Mouse (Mus musculus) frontal cortex, postnatal 25 days (tissue): ENCODE data around the gene Zfp296.

ENCODE experiments used
- DNase-seq, 2 experiments: peaks; one replicate each; pipeline ENCODE4 v3.0.0; 2022; ENCODE audit warnings: low spot score in 2 of 2

Zfp296 gene

DNA sequence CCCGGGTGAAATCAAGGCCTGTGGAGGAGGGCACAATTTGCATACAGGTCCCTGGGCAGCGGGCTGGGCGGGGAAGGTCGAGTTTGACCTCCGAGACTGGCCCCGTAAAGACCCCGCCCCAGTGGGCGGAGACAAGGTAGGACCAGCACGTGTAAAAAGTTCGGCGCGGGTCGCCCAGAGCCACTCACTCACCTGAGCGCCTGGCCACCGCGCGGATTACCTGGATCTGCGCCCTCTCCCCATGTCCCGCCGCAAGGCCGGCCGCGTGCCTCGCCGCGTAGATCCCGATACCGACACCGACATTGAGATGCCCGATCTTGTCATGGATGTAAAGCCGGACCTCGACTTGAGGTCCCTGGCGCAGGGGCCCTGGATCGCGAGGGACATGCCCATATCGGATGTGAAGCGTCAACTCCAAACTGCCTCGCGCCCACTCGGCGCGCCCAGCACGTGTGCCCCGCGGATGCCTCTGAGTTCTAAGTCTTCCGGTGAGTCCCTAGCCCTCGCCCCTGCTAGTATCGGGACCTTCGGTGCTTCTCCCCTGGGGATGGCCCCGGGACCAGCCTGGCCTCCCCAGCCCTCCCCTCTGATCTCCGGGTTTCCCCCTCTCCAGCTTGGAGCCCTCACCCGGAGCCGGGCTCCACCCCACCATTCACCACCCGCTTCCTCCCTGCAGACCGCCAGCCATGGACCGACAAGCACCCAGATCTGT lies at the start of gene Zfp296, which contains the start of gene Gemin7:
TSS of gene Zfp296 (plus strand) at position 147 of the 712 bp plus-strand sequence.
TSS of gene Gemin7 (minus strand) at position 455 of the 712 bp plus-strand sequence.
- DNase-seq: no peak

DNA sequence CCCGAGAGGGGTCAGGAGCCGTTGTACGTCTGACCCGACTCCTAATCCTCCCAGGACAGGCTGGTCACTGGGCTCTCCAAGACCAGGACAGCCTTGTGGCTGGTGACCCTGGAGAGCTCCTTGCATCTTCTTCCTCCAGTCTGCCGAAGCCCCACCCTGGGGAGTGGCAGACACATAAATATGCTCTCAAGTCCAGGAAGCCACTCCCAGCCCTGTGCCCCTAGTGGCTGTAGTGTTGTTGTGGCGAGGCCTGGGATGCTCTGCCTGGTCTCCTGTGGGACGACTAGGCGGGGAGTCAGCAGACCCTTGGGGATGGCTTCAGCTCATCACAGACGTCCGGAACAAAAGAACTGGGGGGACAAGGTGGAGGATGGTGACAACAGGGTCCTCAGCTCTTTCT lies 46.0 kb upstream of the Zfp296 start:
- no peak for DNase-seq

DNA sequence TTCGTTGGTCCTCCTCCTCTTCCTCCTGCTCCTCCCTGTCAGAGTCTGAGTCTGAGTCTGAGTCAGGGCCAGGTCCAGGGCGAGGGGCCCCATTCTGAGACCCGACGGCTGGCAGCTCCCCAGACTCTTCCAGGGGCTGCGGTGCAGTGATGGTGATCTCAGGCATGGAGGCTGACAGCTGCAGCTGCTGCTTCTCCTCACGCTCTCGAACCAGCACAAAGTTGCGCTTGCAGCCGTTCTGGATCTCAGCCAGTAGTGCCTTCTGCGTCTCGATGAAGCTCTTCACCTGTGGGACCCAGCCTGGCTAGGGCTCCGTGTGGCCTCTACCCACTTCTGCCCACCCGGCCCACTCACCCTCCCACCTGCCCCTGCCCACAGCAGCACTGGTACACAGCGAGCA lies 44.8 kb upstream of the Zfp296 start:
- DNase-seq: no peak

DNA sequence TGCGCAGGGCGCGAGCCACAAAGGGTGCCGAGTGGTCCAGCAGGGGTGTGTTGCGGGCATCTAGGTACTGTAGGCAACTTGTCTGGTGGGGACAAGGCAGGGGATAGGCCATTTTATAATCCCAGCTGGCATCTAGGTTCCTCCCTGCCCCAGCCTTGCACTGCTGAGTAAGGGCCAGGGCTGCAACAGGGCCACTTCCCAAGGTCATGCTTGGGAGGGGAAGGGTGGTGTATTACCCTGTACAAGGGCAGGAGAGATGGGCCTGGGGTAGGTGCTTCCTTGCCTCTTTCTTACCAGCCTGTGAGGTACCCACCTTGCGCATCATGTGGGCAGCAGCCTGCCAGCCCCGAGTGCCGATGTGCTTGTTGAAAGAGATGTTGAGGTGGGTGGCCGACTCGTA lies 42.4 kb upstream of the Zfp296 start:
- DNase-seq: no peak

DNA sequence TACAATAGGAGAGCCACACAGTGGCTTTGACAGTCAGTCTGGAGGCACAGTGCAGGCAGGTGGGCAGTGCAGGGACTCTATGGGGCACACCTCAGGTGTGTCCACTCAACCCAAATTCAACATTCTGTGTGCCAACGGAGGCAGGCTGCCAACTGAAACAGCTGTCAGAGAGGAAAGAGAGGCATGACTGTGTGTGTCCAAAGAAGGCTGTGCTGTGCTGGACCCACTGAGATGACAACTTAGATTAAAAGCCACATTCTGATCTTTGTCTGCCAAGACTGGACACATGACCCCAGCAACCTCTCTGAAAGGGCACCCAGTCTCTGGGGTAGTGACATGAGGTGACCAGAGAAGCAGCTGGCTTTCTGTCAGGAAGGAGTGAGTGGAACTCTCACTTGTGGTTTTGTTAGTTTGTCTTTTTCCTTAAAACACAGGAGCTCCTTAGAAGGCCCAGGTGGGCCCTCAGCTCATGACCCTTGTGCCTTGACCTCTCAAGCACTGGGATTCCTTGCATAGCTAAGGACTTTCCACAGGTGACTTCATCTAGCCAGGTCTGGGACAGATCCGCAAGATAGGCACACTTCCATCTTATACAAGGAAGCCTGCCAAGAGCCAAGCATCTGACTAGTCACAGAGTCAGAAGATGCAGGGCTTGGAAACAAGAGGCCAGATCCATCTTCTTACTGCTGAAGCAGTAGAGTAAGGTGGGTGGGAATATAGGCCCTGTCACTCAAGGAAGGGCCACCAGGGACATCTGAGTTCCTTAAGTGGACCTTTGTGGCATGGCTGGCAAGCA lies 36.1 kb upstream of the Zfp296 start:
- no peak for DNase-seq

DNA sequence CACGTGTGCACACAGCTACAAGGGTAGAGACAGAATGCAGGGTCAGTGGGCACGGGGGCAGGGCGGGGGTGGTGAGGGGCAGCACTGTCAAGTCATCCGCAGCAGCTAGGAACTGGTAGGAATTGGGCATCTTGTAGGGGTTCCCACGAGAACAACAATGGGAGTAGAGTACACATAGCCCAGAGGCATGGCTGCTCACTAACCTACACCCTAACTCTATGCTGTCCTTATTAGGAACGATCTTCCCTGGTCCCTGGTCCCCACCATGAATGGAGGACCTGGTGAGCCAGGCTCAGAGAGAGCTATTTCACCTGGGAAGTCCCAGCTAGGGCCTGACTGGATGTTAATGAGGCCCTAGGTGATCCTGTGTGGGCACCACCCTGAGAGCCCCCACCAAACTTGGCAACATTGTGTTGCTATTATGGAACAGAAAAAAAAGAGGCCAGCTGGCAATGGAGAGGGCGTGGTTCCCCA lies 35.4 kb upstream of the Zfp296 start:
- DNase-seq: no peak

DNA sequence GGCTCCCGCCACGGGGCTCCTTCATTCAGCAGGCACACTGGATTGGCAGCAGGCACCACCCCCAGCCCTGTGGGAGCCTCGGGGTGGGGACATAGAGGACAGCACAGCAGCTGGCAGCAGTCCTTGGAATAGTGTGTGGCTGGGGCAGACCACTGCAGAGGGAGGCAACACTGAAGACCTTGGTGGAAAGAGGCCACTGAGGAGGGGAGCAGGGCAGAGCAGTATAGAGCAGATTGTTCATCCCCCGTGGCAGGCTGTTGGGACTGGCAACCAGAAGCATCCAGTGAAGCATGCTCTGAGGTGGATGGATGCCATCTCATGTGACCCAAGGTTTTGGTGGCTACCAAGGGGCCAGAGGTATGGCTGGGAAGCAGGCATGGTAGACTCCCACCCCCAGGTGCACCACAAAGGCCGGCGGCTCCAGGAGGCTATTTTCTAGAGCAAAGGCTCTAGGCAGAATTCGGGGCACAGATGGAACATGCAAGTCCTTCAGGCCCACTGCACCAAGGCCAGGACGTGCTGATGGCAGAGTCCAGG lies 34.9 kb upstream of the Zfp296 start:
- DNase-seq: no peak

DNA sequence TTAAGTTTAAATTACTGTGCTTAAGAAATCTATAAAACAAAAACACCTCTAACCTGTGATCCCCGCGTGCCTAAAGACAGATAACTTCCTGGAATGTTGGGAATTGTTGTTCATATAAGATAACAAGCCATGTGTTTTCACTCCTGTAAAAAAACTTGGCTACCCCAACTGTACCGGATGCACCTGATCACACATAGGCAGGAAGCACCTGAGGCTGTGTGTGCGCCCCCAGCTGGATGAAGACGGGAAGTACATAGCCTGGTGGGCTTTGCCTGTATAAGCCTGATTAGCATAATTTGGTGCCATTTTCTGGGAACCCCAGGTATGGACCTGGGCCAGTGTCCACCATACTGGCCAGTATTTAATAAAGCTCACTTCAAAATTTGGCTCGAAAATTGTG lies 33.5 kb upstream of the Zfp296 start:
- DNase-seq: no peak

DNA sequence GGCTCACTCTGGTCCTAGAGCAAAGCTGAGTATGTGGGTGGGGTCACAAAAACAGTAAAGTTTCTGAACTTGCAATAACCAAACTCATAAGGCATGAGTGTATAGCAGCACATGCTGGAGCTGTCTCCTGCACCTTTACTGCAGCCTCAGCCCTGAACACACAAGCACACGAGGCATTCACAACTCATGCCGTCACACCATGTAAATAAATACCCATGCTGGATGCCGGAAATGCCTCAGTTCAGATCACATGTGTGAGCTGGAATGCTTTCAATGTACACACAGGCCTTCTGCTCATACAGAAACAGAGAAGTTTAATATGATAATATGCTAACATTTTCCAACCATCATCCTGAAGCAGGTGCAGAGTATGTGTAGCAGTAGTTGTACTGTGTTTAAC lies 31.1 kb upstream of the Zfp296 start:
- no peak for DNase-seq

DNA sequence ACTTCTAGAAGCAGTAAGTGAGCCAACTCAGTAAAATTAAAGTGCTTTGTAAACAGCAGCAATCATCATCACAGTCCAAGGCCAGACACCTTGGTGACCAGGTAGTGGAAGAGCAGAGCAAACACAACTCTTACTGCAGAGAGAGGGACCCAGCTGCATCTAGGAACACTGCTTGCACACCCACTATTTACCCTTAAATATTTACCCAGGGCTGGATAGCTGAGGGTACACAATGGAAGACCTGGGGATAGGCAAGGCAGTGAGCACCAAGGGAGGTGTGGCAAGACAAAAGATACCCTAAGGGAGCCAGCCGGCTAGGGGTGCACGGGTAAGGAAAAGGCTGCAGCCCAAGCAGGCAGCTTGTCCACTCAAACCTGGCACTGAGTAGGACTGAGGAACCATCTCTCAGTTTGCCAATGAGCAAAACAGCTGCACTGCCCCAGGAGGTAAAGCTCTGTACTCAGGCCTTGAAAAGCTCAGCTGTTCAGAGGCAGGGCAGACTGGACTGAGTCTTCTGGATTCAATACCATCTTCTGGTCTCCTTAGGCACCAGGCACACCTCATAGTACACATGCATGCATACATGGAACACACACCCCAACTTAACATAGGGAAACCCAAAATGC lies 29.6 kb upstream of the Zfp296 start:
- no peak for DNase-seq

DNA sequence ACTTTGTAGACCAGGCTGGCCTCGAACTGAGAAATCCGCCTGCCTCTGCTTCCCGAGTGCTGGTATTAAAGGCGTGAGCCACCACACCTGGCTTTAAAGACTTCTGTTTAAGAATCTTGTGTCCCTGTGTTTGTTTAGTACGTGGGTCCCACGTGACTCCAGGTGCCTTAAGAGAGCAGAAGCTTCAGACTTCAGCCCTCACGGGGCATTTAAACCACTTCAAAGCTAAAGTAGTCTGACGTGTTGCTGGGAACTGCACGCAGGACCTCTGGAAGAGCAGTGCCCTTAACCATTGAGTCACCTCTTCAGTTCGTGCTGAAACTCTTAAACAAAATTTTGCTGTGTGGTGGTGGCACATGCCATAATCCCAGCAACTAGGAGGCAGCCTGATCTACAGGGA lies 27.7 kb upstream of the Zfp296 start:
- DNase-seq: no peak

DNA sequence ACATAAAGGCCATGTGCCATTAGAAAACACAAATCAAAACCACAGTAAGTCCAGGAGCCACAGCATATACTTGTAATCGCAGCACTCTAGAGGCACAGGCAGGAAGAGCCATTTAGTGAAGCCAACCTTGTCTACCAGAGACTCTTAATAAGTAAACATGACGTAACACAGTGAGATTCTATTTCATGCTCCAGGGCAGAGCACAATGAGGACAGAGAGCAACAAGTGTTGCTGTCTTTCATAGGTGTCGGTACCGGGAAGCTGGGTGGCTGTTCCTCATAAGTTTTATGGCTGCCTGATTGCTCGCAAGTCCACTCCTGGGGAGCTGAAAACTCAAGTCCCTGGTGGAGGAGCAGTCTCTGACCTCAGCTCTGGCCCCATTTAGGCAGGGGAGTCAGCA lies 25.5 kb upstream of the Zfp296 start:
- DNase-seq: no peak

DNA sequence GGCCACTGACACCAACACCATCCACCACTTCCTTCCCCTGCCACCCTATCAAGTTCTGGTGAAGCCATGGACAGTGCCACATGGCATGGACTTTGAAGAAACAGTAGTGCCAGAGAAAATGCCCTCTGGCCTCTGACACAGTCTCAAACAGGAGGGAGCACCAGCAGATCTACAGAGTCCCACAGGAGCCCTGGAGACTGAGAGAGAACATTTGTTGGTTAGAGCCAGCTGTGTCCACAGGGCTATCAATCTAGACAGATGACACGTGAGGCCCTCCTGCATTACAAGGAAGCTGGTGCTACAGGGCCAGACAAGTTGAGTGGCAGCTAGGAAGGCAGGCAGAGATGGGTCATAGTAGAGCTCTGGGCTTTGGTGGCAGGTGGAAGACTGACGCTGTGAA lies 24.6 kb upstream of the Zfp296 start:
- DNase-seq: no peak

DNA sequence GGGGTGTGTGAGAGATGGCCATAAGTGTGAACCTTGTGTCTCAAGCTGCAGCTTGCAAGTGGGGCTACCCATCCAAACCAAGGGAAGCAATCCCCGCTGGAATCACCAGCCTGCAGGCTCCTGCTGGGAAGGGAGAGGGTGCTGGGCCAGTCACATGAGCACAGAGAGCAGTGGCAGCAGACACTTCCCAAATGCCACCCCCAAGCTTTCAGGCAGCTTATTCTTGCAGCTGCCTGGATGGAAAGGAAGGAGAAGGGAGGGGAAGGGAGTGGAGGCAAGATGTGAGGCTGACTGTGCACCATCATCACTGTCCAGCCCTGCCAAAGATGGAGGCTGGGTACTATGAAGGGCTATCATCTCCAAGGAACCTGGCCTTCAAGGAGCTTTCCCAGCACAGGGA lies 22.9 kb upstream of the Zfp296 start:
- DNase-seq: no peak

DNA sequence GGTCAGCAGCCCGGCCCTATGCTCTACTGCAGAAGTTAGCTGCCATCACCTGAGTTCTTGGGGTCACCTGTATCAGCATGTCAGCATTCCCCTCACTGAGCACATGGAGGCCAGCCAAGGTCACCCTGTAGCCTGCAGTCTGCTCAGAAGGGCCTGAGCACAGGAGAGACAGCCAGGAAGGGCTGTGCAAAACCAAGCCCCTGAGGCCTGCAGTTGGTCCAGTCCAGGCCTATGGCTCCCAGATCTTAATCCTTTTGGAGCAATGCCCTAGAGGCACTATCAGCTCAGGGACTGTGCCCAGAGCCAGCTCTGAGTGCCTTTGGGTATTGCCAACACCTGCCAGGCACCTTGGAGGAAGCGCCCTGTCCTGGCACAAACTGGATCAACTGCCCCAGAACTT lies 20.0 kb upstream of the Zfp296 start:
- no peak for DNase-seq

DNA sequence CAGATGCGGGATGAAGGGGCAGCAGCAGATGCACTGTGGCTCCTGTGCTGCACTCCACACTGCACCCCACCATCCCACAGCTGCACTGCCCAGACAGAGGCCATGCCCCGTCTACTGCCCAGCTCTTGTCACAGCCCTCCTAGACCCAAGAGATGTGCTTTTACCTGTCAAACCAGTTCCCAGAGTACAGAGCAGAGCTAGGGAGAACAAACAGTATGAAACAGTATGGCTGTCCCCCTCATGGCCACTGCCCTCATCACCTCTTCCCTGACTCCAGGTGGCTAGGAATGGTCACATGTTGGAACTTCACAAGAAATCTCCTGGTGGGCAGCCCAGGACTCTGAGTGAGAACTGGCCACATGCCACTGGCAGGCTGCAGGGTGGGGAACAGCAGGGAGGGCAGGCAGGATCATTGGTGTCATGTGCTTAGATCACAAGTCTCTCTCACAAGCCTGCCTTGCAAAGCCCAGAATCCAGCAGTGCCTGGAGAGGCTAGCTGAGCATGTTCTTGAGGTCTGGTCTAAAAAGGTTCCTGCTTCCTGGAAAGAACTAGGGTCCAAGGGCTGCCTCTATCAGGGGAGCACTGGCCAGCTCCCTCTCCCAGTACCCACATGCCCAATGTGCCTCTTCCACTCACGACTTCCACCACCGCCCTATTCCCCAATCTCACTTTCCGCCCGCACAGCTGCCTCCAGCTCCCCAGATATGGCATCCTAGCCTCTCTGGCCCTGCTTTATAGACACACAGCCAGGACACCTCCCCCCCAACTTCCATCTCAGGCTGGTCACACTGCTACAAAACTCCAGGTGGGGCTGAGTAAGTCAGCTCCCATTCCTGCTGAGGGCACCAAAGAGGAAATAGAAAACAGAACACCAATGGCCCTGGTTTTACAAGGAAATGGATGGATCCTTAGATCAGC lies 18.8 kb upstream of the Zfp296 start:
- no peak for DNase-seq

DNA sequence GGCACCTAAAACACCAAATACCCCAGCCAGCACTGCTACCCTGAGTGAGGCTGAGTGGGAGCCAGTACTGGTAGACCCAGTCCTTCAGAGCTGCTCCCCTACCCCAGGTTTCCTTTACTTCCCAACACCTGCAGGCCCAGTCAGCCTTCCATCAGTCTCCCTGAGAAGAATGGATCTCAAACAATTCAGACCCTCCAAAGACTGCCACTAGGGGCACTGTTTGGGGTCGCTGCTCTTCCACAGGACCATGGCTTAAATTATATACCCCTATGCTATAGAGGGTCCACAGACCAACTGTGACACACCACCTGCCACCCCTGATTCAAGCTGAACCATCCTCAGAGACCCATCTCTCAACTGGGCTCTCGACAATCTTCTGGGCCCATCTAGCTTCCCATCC lies 18.1 kb upstream of the Zfp296 start:
- DNase-seq: no peak

DNA sequence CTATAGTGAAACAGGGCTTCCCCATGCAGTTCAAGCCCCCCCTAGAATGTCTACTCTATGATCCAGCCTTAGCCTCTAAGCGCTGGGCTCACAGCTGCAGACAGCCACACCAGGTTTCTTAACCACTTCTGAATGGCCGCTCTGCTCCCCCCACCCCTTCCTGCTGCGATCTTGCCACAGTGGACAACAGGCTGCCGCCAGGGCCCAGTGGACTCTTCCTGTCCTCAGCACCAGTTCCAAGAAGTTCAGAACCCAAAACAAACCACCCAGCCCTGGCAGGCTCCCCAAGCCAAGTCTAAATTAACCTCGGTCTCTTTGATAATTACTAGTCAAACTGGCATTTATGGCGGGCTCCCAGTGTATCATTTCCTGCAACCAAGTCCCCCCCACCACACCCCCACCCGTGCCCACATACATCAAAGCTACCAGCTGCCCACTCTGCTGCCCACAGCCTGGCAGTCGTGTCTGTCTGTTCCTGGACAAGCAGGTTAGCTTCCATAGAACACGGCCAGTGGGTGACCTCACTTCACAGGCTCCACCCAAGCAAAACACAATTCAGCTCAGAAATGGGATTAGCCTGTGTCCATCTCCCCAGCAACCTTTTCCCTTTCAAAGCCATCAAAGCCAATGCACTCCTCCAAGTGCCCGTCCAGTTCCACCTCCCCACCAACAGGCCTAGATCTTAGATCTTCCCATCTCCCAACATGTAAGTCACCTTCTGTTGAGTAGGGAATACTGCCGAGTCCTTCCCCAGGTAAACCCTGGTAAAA lies 16.4 kb upstream of the Zfp296 start:
- no peak for DNase-seq

DNA sequence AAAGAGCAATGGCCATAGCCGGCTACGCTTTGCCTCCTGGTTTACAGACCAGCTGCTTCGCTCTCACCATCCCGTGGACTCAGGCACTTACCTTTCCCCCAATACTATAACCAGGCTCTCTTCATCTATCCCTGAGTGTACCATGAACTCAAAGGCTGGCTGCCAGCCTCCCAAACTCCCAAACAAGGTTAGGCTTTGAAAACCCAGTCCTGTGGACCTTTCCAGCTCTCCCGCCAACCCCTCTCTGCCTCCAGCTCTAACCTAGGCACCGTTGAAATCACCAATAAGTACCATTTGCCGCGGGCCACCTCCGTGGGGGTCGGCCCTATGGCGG lies 15.7 kb upstream of the Zfp296 start:
- DNase-seq: no peak

DNA sequence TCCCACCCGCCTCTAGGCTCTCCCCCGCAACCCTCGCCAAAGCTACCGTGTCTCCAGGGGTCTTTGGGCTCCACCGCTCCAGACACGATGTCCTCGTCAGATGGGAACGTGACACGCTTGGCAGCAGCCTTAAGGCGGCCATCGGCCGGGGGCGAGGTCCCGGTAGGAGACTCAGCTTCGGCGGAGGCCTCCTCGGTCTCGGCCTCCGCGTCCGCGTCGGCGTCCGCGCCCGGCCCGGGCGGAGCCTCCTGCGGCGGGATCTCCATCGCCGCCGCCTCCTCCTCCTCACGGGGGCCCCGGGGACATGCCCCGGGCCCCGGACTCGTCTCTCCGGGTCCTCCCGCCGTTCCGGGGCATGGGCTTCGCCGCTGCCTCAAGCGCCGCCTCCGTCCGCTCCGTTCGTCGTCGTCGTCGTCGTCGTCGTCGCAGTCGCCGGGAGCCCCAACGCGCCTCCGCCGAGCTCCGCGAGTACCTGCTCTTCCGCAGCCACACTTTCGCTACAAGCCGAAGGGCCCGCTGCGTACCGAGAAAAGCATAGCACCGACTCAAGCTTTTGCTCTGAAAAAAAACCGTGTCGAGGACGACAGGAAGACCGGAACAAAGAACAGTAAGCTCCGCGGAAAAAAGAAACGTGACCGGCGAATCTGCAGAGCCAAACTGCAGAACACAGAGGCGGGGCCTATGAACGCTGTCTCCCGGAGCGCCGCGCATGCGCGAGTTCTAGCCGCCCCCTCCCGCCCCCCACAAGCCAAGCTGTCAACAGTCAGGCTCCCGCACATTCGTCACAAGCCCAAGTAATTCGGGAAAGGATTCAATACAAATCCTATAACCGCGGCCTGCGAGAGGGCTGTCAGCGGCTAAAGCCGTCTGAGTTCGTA lies 15.1 kb upstream of the Zfp296 start:
- DNase-seq: peak; percentile 81 to 84
